Mouse (Mus musculus) spleen, postnatal 4 days (tissue): Measurements from ENCODE around the gene U2af1.
"Not testable (repeated sequence)": the region's sequence is repeated elsewhere in the genome, so short reads cannot be mapped to it uniquely, and the experiment has no call there.

Experiments
- DNase-seq, 2 experiments: peaks; one replicate each; pipeline ENCODE4 v3.0.0; 2022; ENCODE audit warnings: low spot score in 2 of 2

Gene U2af1

DNA sequence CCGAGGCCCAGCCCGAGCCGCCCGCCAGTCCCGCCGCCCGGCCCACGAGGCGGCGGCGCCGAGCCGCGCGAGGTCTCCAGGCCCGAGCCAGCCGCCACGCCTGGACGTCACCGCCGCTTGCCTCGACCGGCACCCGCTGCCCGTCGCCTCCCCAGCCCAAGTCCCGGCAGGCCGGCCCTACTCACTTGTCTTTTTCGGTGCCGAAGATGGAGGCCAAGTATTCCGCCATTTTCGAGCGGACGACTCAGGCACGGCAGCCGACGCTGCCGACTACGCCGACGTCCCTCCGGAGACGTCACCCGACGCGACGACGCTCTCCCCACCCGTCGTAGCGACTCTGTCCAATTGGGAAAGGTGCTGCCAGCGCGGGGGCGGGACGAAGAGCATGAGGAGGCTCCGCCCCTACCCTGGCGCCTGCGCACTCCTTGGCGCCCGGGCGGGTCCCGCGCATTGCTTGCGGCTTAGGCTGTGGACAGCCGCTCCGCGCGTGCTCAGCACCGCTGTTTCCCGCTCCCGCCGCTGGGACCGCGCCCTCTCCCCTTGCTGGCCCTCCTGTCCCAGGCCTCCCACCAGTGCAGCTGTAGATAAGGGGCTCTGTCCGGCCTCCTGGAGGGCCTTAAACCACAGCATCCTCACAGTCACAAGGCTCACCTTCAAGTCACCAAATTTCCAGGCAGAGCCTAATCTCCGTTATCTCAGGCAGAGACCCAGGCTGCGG is at the start of gene U2af1:
Gene U2af1 (minus strand): TSS at position 425 of the 718 bp plus-strand sequence.
- peak; percentile 98 to 99 for DNase-seq

DNA sequence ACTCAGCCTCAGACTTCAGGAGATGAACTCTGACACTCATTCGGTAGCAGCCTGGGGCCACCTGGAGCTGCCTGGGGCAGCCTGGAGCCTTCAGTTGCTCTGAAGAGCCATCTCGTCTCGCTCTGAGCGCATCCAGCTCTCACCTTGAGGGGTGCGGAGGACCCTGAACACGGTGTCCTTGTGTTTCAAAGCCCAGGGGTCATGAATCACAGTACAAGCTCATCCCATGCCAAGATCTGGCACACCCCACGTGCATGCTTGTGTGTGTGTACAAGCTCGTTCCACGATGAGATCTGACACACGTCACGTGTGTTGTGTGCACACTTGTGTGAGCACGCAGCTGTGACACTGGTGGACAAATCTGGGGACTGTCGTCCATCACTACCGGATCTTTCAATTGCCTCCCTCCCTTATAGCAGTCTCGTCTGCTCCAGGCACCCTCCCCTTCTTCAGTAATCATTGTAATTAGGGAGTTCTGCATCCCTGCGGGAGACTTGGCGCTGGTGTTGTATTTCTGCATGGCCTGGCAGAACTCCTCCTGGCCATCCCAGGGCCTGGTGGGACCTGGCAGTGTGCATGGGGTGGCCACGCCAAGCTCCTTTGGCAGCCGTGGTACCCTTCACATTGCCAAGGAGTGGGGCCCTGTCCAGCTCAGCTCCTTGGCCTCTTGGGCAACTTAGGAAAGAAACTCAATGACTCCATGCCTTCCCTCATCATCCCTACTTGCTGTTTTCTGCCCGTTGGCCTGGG is 46.8 kb upstream of the U2af1 start:
- no peak for DNase-seq

DNA sequence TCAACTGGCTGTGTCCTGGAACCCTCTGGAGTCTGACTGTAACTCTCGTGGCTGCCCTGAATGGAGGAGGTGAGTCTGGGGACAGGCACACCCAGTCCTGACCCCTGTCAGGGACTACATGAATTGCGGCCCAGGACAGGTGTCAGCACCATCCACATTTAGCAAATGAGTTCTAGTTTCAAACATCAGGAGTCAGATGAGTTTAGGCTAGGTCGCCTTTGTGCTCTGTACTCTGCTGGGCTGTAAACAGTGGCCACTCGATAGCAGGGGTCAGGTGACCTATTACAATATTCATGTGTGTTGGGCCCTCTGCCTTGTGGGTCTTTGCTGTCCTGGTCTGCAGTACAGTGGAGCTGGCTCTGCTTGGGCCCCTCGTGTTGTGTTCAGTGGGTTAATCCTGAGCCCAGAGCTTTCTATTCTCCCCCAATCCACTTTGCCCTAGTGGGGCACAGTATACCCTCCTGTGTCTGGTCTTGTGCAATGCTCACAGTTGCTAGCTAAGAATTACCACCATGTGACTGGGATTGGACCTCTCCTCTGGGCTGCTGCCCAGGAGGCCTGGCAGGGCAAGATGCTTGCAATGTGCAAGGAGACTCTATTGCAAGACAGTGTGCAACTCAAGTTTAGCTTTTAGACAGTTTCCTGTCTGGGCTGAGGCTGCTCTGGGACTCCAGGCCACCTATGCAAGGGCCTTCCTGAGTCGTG is 44.7 kb upstream of the U2af1 start:
- DNase-seq: no peak

DNA sequence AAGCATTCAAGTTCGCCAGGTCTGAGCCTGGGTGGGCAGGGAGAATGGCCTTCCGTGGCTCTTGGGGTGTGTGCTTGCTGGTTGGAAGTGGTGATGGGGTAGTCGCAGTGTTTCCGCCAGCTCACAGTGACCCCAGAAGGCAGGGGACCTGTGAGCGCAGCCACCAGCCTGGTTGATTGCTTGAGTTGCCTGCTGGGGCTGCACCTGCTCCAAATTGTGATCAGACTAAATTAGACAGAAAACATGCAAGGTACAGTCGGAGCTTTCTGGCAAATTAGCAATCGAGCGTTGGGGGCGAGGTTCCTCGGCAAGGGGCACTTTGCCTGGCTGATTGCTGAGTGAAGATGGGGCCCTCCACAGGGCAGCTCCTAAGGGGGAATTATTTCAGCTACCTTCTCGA is 39.7 kb upstream of the U2af1 start:
- no peak for DNase-seq

DNA sequence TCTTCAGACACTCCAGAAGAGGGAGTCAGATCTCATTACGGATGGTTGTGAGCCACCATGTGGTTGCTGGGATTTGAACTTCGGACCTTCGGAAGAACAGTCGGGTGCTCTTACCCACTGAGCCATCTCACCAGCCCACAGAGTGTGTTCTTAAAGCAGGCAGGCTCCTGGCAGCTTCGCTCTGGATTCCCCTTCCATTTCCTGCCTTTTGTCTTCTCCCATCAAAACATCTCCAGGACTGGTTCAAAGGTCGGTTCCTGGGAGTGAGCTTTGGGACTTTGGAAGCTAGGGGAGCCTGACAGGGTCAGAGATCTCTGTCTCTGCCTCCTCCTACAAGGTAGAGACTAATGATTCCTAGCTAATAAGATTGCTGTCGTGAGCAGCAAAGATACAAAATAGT is 36.7 kb upstream of the U2af1 start:
- DNase-seq: not testable (repeated sequence)

DNA sequence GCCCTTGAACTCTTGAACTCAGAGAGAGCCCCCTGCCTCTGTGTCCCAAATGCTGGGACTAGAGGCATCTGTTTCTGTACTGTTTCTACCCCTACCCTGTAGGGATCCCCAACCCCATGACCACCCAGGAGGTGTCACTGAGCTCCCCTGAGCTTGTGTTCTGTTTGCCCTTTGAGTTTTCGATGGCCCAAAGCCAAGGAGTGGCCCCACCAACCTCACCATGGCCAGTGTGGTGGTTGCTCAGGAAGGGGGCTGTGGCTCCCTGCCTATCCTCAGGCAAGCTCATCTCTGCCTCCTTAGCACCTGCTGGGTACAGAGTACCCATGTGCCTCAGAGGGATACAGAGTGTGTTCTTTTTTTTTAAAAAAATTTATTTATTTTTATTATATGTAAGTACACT is 36.3 kb upstream of the U2af1 start:
- DNase-seq: no peak

DNA sequence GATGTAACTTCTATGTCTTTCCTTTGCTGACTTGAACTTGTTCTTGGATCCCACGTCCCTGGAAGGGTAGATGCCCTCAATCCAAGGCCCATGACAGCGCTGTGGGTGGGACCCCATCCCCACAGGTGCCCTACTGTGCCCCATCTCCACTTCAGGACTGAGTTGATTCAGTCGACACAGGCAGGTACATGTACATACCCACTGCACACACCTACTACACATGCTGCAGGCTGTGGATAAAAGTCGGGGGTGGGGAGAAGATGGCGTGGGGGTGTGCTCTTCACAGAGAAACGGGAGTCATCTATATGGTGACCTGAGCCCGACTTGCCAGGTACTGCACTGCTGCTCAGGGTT is 35.3 kb upstream of the U2af1 start:
- no peak for DNase-seq

DNA sequence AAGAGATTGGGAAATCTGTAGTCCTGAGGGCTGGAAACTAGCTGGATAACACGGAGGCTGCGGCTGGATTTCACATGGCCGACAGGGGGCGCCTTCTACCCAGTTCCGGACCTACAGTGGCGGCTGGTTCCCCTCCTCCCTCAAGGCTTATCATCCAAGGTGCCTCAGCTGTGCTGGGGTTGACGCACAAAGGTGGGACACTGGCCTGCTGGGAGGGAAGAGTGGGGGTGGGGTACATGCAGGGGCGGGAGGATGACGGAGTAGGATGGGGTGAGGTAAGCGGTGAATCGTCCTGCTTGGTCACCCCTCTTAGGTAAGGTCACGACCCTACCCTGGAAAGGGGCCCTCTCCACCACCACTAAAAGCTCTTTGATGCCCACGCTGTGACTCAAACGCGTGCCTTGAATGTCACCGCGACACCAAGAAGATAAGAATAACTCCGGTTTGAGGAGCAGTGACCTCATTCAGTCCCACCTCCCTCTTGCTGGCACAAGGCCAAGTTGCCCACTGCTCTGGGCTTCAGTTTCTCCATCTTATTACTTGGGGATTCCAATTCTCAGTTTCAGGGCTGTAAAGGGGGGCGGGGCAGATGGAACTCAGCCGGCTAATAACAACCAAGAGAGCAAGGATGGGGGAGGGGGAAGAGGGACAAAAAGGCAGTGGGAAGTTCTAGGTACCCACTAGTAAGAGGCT is 34.8 kb upstream of the U2af1 start:
- peak; percentile 73 to 90 for DNase-seq

DNA sequence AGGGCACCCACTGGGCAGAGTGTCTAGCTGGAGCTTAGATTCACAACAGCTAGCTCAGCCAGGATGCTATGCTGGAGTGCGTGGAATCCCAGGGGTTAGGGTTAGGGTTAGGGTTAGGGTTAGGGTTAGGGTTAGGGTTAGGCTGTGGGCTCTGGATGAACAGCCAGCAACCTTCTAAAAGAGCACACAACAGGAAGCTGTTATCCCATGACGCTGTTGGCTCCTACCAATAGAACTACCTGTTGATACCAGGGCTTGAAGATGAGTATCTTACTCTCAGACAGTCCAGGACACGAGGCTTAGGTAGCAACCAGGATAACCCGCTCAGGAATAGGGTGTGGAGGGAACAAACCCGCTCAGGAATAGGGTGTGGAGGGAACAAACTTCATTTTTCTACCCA is 34.2 kb upstream of the U2af1 start:
- DNase-seq: no peak

DNA sequence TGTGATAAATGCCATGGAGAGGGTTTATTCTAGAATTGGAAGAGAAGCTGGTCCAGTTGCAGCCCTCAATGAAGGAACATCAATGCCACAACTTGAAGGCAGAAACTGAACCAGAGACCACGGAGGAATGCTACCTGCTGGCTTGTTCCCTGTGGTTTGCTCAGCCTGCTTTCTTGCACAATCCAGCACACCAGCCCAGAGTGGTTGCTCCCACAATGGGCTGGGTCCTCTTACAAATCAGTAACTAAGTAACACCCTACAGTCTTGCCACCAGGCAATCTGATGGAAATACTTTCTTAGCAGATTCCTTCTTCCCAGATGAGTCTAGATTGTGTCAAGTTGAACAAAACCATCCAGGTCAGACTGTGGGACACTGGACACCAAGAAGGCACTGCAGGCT is 30.9 kb upstream of the U2af1 start:
- no peak for DNase-seq

DNA sequence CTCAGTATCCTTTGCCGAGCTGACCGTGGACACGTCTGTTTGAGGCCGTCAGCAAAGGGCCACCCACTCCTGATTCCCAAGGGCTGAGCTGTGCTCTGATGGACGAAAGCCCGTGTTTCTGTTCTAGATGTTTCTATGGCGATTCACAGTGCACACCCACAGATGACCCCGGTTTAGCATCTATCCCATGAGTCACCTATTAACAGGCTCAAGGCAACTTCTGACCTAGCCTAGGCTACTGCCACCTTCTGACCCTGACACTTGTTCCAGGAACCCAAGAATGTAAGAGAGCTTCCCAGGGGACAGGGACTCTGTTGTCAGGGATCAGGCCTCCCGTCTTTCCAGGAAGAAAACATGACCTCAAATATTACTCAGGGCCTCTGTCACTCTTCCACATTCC is 29.4 kb upstream of the U2af1 start:
- DNase-seq: no peak

DNA sequence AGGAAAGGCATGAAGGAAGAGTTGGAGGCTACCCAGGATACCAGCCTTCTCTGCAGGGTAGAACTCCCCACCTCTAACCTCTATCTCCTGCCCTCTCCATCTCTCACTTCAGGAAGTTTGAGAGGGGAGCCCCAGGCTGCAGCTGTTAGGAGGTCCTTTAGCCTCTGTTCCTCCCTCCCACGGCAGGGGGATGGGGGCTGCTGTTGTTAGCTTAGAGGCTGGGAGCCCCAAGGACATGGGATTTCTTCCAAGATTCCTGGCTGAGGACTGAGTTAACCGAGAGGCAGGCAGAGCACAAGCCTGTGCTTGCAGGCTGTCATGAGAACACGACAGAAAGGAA is 27.5 kb upstream of the U2af1 start:
- no peak for DNase-seq

DNA sequence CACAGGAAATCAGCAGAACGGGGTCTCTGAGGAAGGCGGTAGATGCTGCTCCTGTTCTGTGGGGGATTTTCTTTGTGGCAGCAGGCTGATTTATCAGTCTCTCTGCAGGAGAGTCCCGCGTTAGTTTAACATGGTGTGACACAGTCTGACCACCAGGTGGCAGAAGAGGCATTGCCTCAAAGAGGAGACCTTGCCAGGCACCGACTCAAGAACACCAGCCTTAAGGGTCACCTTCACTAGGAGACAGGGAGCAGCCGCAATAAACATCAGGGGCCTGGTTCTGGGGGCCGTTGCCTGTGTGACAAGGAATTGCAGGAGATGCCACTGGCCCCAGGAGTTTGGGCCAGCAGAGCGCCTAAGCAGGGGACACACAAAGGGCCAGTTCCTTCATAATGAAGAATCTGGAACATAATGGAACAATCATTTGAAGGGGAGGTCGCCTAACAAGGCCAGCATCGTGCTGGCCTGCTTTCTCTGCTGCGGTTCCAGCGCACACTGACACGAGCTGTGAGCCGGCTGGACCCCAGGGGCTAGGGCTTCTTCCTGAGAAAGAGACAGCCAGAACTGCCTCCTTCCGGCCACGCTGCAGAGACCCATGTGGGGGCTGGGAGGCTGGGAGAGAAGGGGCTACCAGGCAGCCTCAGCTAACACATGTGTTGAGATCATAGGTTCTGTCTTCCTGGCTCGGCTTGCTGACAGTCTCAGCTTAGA is 27.0 kb upstream of the U2af1 start:
- peak; percentile 78 to 89 for DNase-seq

DNA sequence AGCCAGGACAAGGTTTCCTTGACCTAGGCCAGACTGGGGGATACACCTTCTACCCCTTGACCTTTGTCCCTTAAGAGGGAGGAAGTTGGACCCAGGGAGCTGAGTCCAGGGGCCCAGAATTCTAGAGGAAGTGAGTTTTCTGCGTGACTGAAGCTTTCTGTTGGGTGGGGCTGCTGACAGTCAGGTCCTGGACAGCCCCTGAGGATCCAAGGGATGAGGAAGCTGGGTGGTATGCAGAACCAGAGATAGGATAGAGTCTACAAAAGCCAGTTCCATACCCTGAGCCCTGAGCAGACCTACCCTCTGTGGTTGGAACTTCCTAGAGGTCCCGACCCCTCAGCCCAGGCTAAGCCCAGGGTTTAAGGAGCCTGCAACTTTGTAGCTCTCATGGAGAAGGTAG is 21.8 kb upstream of the U2af1 start:
- no peak for DNase-seq

DNA sequence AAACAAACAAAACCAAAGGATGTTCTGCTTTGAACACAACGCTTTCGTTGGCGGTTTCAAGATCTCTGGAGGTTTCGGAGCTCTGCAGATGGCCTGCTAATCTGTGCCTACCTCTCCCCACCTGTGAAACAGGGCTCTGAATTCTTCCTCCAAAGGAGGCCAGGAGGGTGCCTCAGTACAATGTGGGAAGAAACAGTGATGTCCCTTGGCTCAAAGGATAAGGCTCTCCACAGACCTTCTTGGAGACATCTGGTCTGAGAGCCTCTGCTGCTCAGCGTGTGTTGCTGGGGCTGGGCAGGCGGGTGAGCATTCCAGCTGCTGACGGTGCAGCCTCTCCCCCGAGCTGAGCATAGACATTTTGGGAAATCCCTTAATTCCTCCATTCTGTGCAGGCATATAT is 18.8 kb upstream of the U2af1 start, which contains the start of gene Cryaa:
Gene Cryaa (plus strand): TSS at position 301 of the 400 bp plus-strand sequence.
- DNase-seq: no peak

DNA sequence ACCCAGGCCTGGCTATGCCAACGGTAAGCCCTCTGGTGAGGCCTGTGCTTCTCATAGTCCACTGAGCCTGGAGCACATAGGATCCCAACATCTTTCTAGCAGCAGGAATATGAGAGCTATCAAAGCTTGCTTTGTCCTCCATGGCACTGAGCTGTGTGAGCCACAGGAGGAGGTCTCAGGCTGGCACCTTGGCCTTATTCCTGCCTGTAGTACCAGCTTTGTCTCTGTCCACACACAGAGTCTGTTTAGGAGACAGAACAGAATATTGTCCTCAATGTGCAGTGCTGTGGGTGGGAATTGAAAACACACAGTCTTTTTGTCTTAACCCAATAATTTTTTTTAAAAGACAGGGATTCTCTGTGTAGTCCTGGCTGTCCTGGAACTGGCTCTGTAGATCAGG is 15.7 kb upstream of the U2af1 start:
- DNase-seq: no peak

DNA sequence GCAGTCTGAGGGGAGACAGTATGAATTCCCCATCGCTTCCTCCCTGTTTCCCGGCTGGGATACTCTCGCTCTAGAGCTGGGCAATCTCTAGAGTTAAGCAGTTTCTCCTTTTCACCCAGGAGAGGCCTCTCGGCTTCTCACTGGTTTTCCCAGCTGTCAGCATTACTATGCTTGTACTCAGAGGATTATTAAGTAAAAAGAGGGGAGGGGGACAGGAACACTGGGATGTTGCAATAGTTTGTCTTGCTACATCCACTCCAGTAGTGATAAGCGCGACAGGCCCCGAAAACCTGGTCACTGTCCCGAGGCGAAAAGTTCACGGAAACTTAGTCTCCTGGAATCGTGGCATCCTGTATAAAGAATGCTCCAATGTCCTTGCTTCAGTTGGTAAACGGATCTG is 13.6 kb upstream of the U2af1 start:
- DNase-seq: no peak

DNA sequence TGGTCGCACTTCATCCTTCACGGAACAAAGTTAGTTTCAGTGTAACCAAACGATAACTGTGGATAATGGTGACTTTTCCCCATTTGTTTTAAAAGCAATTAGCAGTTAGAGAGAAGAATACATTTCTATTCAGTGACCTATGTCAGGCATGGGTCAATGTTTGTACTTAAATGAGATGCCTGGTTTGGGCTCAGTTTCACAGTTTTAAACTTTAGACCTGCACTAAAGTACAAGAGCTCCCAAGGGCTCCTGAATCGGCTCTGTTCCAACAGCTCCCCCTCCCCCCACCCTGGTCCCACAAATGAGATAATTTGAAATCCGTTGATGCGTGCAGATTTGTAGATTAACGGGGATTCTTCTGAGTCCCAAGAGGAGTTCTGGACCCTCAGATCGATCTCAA is 13.0 kb upstream of the U2af1 start:
- no peak for DNase-seq

DNA sequence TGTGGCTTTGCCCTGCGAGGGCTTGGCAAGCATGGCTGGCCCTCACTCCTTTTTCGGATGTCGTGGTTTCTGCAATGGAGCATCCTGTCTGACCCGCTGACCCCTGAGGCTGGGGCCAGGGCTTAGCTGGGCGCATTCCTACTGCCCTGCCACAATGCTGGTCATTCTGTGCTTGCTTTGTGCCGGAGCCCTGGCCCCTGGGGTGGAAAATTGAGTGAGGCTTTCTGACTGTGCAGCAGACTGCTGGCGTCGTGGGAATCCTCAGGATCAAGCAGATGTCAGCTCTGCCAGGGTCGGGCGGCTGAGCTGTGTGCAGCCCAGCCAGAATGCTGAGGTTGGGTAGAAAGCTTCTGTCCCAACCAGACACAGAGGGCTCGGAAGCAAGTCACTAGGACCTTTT is 11.5 kb upstream of the U2af1 start:
- DNase-seq: no peak

DNA sequence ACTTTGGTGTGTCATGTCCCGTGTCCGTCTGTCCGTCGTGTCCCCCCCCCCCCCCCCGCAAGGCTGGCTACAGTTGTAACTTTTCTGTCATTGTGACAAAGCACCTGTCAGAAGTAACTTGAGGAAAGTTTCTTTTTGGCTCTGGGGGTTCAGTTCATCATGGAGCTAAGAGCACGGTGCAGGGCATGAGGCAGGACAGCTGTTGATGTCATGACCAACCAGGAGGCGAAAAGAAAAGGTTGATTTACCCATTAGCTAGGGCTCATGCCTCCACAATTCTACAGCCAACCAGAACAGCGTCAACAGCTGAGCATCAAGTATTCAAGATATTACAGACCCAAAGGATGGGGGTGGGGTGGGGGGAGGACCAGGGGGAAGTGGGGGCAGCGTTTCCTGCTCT is 9.6 kb upstream of the U2af1 start:
- DNase-seq: no peak

DNA sequence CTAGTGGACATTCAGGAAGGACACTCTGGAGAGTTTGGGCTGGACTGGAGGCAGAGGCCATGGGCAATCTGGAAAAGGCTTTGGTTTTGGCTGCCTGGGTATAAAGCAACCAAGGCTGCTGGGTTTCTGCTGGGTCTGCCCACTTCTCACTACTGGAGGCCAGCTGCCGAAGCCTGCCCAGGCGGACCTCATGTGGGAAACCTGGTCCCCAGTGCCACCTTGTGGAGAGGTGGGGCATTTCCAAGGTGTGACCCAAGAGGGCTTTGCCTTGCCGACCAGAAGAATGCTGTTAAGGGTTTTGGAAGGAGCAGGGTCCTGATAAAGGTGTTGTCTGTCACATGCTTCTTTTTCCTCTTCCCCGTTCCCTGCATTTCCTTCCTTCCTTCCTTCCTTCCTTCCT is 6.1 kb upstream of the U2af1 start:
- DNase-seq: peak; percentile 83 to 89

DNA sequence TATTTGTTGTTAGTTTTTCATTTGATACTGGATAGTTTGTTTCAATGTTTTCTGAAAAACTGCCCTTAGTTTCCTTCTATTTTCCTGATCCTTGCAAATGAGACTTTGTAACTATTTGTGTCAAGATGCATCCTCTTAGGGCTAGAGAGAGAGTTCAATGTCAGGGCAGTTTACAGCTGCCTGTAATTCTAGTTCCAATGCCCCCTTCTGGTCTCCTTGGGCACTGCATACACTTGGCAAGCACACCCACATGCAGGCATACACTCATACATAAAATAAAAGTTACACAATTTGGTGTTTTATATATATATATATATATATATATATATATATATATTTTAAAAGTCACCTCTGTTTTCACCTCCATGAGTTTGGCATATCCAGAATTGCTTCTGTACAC is 4.2 kb upstream of the U2af1 start:
- DNase-seq: no peak
